Mouse (Mus musculus) MEL (cell line): ENCODE measurements around the gene Arhgef17. TPM values are rescaled to one million over a fixed set of nuclear protein-coding genes. Genes with fewer than 3 reads are reported as not detected.

Experiments used
- DNase-seq: peaks from one replicate; pipeline ENCODE4 v3.0.0; 2011; ENCODE audit warnings: low read depth, low spot score
- H3K27ac ChIP-seq: 2 replicates; pipeline ENCODE4 v1.5.1; 2012; ENCODE audit warnings: low read depth, mild to moderate bottlenecking, control low read depth, low read length, moderate library complexity; ENCODE audit not compliant: control insufficient read depth
- H3K27me3 ChIP-seq, 2 experiments: fragments of 150-350 bp in 1 of 2; sonication (generic) in 1 of 2; 2 replicates each; pipeline ENCODE4 v1.6.1; 2012; ENCODE audit warnings: low read length in 2 of 2, mild to moderate bottlenecking in 2 of 2, improper control_type of control experiment in 1 of 2, moderate library complexity in 1 of 2; ENCODE audit not compliant: insufficient read depth in 2 of 2, control insufficient read depth in 1 of 2
- H3K36me3 ChIP-seq, 2 experiments: 2 replicates each; pipeline ENCODE4 v1.6.1; 2012 to 2014; ENCODE audit warnings: low read length in 2 of 2, improper control_type of control experiment in 1 of 2, inconsistent platforms in 1 of 2, mild to moderate bottlenecking in 1 of 2; ENCODE audit not compliant: insufficient read depth in 2 of 2, control insufficient read depth in 1 of 2
- H3K4me1 ChIP-seq, 2 experiments: fragments of 150-350 bp in 1 of 2; sonication (generic) in 1 of 2; 2 replicates each; pipeline ENCODE4 v1.6.1; 2012; ENCODE audit warnings: low read length in 2 of 2, improper control_type of control experiment in 1 of 2, mild to moderate bottlenecking in 1 of 2; ENCODE audit not compliant: insufficient read depth in 2 of 2, control insufficient read depth in 1 of 2
- H3K4me3 ChIP-seq, 2 experiments: fragments of 150-350 bp in 1 of 2; sonication (generic) in 1 of 2; 2 replicates each; pipeline ENCODE4 v1.5.1; 2012; ENCODE audit warnings: low read depth in 2 of 2, low read length in 2 of 2, mild to moderate bottlenecking in 2 of 2, moderate library complexity in 2 of 2, control low read depth in 1 of 2, improper control_type of control experiment in 1 of 2; ENCODE audit not compliant: control insufficient read depth in 1 of 2, insufficient read depth in 1 of 2
- H3K79me2 ChIP-seq: 2 replicates; pipeline ENCODE4 v1.6.1; 2012; ENCODE audit warnings: mild to moderate bottlenecking, low read length, moderate library complexity; ENCODE audit not compliant: control insufficient read depth, poor library complexity, insufficient read depth
- H3K9ac ChIP-seq: 2 replicates; pipeline ENCODE4 v1.6.1; 2012; ENCODE audit warnings: low read depth, mild to moderate bottlenecking, control low read depth, low read length, moderate library complexity; ENCODE audit not compliant: control insufficient read depth, poor library complexity, severe bottlenecking
- H3K9me3 ChIP-seq: fragments of 150-350 bp; sonication (generic); replicated peaks from 2 replicates; pipeline ENCODE4 v1.6.1; 2012; ENCODE audit warnings: mild to moderate bottlenecking, low read length, improper control_type of control experiment, moderate library complexity; ENCODE audit not compliant: insufficient read depth
- BHLHE40 ChIP-seq: IDR thresholded peaks from 2 replicates; pipeline ENCODE4 v1.6.1; 2012; ENCODE audit warnings: low read depth, mild to moderate bottlenecking, inconsistent platforms, low read length, improper control_type of control experiment, borderline replicate concordance
- CHD1 ChIP-seq: IDR thresholded peaks from 2 replicates; pipeline ENCODE4 v1.6.1; 2012; ENCODE audit warnings: low read depth, mild to moderate bottlenecking, inconsistent platforms, low read length, improper control_type of control experiment
- CTCF ChIP-seq, 3 experiments: IDR thresholded peaks in 2 of 3; conservative IDR thresholded peaks in 1 of 3; 2 replicates each; pipeline ENCODE4 v1.5.1; 2011 to 2012; ENCODE audit warnings: low read length in 3 of 3, low read depth in 2 of 3, mild to moderate bottlenecking in 2 of 3, improper control_type of control experiment in 1 of 3, inconsistent platforms in 1 of 3, mixed read lengths in 1 of 3, moderate library complexity in 1 of 3; ENCODE audit not compliant: control insufficient read depth in 1 of 3, insufficient read depth in 1 of 3, poor library complexity in 1 of 3, severe bottlenecking in 1 of 3
- E2F4 ChIP-seq: IDR thresholded peaks from 2 replicates; pipeline ENCODE4 v1.6.1; 2011; ENCODE audit warnings: low read depth, low read length, improper control_type of control experiment, borderline replicate concordance
- ELF1 ChIP-seq: IDR thresholded peaks from 2 replicates; pipeline ENCODE4 v1.6.1; 2014; ENCODE audit warnings: low read depth, mild to moderate bottlenecking, inconsistent platforms, low read length, improper control_type of control experiment, moderate library complexity
- EP300 ChIP-seq, 2 experiments: IDR thresholded peaks; 2 replicates each; pipeline ENCODE4 v1.6.1; 2011; ENCODE audit warnings: improper control_type of control experiment in 2 of 2, low read length in 2 of 2, low read depth in 1 of 2, mild to moderate bottlenecking in 1 of 2
- ETS1 ChIP-seq: IDR thresholded peaks from 2 replicates; pipeline ENCODE4 v1.6.1; 2012; ENCODE audit warnings: low read depth, mild to moderate bottlenecking, inconsistent platforms, low read length, improper control_type of control experiment, moderate library complexity
- GATA1 ChIP-seq: IDR thresholded peaks from 2 replicates; pipeline ENCODE4 v1.6.1; 2011; ENCODE audit warnings: low read depth, low read length, improper control_type of control experiment
- HCFC1 ChIP-seq: IDR thresholded peaks from 2 replicates; pipeline ENCODE4 v1.6.1; 2012; ENCODE audit warnings: low read depth, mild to moderate bottlenecking, inconsistent platforms, low read length, improper control_type of control experiment, moderate library complexity
- JUND ChIP-seq: IDR thresholded peaks from 2 replicates; pipeline ENCODE4 v1.6.1; 2011; ENCODE audit warnings: low read depth, mild to moderate bottlenecking, improper control_type of control experiment, low read length
- KAT2A ChIP-seq: conservative IDR thresholded peaks from 2 replicates; pipeline ENCODE4 v1.6.1; 2012; ENCODE audit warnings: low read depth, low read length, improper control_type of control experiment, inconsistent platforms
- MAX ChIP-seq: IDR thresholded peaks from 2 replicates; pipeline ENCODE4 v1.6.1; 2011; ENCODE audit warnings: low read length, improper control_type of control experiment
- MAZ ChIP-seq: IDR thresholded peaks from 2 replicates; pipeline ENCODE4 v1.6.1; 2012; ENCODE audit warnings: low read depth, mild to moderate bottlenecking, inconsistent platforms, low read length, improper control_type of control experiment
- MEF2A ChIP-seq: IDR thresholded peaks from 2 replicates; pipeline ENCODE4 v1.6.1; 2014; ENCODE audit warnings: low read depth, mild to moderate bottlenecking, inconsistent platforms, low read length, improper control_type of control experiment; ENCODE audit not compliant: poor library complexity, insufficient replicate concordance, severe bottlenecking; ENCODE audit errors: extremely low read depth
- MYB ChIP-seq: IDR thresholded peaks from 2 replicates; pipeline ENCODE4 v1.6.1; 2011; ENCODE audit warnings: mild to moderate bottlenecking, low read depth, low read length, improper control_type of control experiment
- MYC ChIP-seq: IDR thresholded peaks from 2 replicates; pipeline ENCODE4 v1.6.1; 2011; ENCODE audit warnings: low read depth, mild to moderate bottlenecking, low read length, improper control_type of control experiment, moderate library complexity
- NELFE ChIP-seq: IDR thresholded peaks from 2 replicates; pipeline ENCODE4 v1.6.1; 2011; ENCODE audit warnings: low read depth, low read length, improper control_type of control experiment
- POLR2A ChIP-seq, 2 experiments: IDR thresholded peaks; 2 replicates each; pipeline ENCODE4 v1.6.1; 2011 to 2012; ENCODE audit warnings: low read length in 2 of 2, mild to moderate bottlenecking in 2 of 2, control low read depth in 1 of 2, improper control_type of control experiment in 1 of 2, low read depth in 1 of 2, moderate library complexity in 1 of 2; ENCODE audit not compliant: control insufficient read depth in 1 of 2, insufficient read depth in 1 of 2, poor library complexity in 1 of 2
- POLR2AphosphoS2 ChIP-seq: IDR thresholded peaks from 2 replicates; pipeline ENCODE4 v1.6.1; 2011; ENCODE audit warnings: low read length, improper control_type of control experiment
- POLR2AphosphoS5 ChIP-seq: IDR thresholded peaks from 2 replicates; pipeline ENCODE4 v1.6.1; 2012; ENCODE audit warnings: low read depth, borderline replicate concordance, mild to moderate bottlenecking, inconsistent platforms, low read length, moderate library complexity, mixed read lengths
- RAD21 ChIP-seq: IDR thresholded peaks from 2 replicates; pipeline ENCODE4 v1.6.1; 2011; ENCODE audit warnings: mild to moderate bottlenecking, low read depth, low read length, improper control_type of control experiment
- RCOR1 ChIP-seq: IDR thresholded peaks from 2 replicates; pipeline ENCODE4 v1.6.1; 2012; ENCODE audit warnings: low read depth, mild to moderate bottlenecking, inconsistent platforms, low read length, improper control_type of control experiment
- SIN3A ChIP-seq: IDR thresholded peaks from 2 replicates; pipeline ENCODE4 v1.6.1; 2012; ENCODE audit warnings: low read length, improper control_type of control experiment, inconsistent platforms
- SMC3 ChIP-seq: IDR thresholded peaks from 2 replicates; pipeline ENCODE4 v1.6.1; 2011; ENCODE audit warnings: low read depth, low read length, improper control_type of control experiment
- TAL1 ChIP-seq: IDR thresholded peaks from 2 replicates; pipeline ENCODE4 v1.6.1; 2012; ENCODE audit warnings: mild to moderate bottlenecking, inconsistent platforms, low read length, moderate library complexity, mixed read lengths
- TBP ChIP-seq: IDR thresholded peaks from 2 replicates; pipeline ENCODE4 v1.8.0; 2011; ENCODE audit warnings: low read depth, low read length, improper control_type of control experiment
- TCF12 ChIP-seq: IDR thresholded peaks from 2 replicates; pipeline ENCODE4 v1.6.1; 2014; ENCODE audit warnings: low read depth, mild to moderate bottlenecking, inconsistent platforms, low read length, improper control_type of control experiment, moderate library complexity
- UBTF ChIP-seq: IDR thresholded peaks from 2 replicates; pipeline ENCODE4 v1.6.1; 2012; ENCODE audit warnings: low read depth, mild to moderate bottlenecking, inconsistent platforms, low read length, improper control_type of control experiment, moderate library complexity, borderline replicate concordance; ENCODE audit not compliant: insufficient read depth
- USF1 ChIP-seq: IDR thresholded peaks from 2 replicates; pipeline ENCODE4 v1.6.1; 2014; ENCODE audit warnings: low read depth, mild to moderate bottlenecking, inconsistent platforms, low read length, improper control_type of control experiment, moderate library complexity
- USF2 ChIP-seq, 2 experiments: IDR thresholded peaks; 2 replicates each; pipeline ENCODE4 v1.6.1; 2011 to 2012; ENCODE audit warnings: improper control_type of control experiment in 2 of 2, low read length in 2 of 2, borderline replicate concordance in 1 of 2, inconsistent platforms in 1 of 2, low read depth in 1 of 2, mild to moderate bottlenecking in 1 of 2; ENCODE audit not compliant: insufficient read depth in 1 of 2
- ZC3H11A ChIP-seq: IDR thresholded peaks from 2 replicates; pipeline ENCODE4 v1.6.1; 2012; ENCODE audit warnings: low read depth, mild to moderate bottlenecking, inconsistent platforms, low read length, improper control_type of control experiment
- ZKSCAN1 ChIP-seq: IDR thresholded peaks from 2 replicates; pipeline ENCODE4 v1.6.1; 2012; ENCODE audit warnings: low read depth, mild to moderate bottlenecking, inconsistent platforms, low read length, improper control_type of control experiment, moderate library complexity
- ZNF384 ChIP-seq: IDR thresholded peaks from 2 replicates; pipeline ENCODE4 v1.6.1; 2012; ENCODE audit warnings: low read depth, mild to moderate bottlenecking, inconsistent platforms, low read length, improper control_type of control experiment
- polyA plus RNA-seq, 2 experiments: library from polyadenylated mRNA; stranded (reverse) in 1 of 2; unstranded in 1 of 2; fragments of >175 nt in 1 of 2; fragments of >200 nt in 1 of 2; gene quantifications; 2 replicates each; pipeline versions ENCODE4 v1.2.1 to v1.2.4; 2012; ENCODE audit warnings: low replicate concordance in 2 of 2, low read depth in 1 of 2; ENCODE audit not compliant: insufficient read length in 2 of 2, insufficient read depth in 1 of 2, missing spikeins in 1 of 2
- total RNA-seq: library from RNA; depleted of rRNA; stranded (reverse); fragments of 300-350 nt; gene quantifications from 2 replicates; pipeline ENCODE4 v1.2.3, GENCODE M21; 2012

Gene Arhgef17
- total and polyA plus RNA-seq, 3 experiments, result under 0.01 TPM; not detected in 2

DNA sequence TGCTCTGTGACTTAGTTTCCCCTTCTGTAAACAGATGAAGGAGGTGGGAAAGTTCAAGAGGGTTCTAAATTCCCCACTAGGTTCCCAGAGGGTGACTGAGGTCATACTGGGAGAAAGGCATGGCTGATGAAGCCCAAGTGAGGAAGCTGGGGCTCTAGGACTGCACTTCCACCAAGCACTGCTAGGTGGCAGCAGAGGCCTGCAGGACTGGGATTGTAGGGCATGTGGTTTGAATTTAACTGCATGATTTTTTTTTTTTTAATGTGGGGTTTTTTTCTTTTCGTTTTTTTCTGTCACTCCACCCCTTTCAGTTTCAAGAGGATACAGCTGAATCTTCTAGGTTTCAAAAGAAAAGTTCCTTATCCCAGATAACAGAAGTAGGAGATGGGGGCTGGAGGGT is 24.7 kb downstream of the Arhgef17 start:
- no peaks in the 10 kb centered on the region for H3K9me3 ChIP-seq
- H3K4me1 ChIP-seq, result no peaks in the 10 kb centered on the region
- no peaks in the 10 kb centered on the region; a peak in 1 of 4 replicates for H3K27me3 ChIP-seq
- no peaks in the 10 kb centered on the region for H3K79me2 ChIP-seq
- peak; percentile 72 for DNase-seq
- TF ChIP-seq HCFC1 (no peak), ZKSCAN1 (0 out of 2 replicates have a peak, but pooled peaks have one; percentile 51), ZC3H11A (peak; percentile 52; the same call in 1 of the 2 replicates), SIN3A (no peak), NELFE (no peak), TCF12 (no peak), JUND (no peak), UBTF (no peak), ELF1 (no peak), CTCF (IDR thresholded peaks at IDR 0.05 in 2 of 3, conservative IDR thresholded peaks at IDR 0.05 in 1 of 3; ENCODE audit: control insufficient read depth in 1 of 3, insufficient read depth in 1 of 3, low read depth in 2 of 3, low read length in 3 of 3, poor library complexity in 1 of 3, severe bottlenecking in 1 of 3) (peak; percentile 87 to 95 (median 90)), MAX (no peak; the same call in 1 of the 2 replicates), CHD1 (no peak), SMC3 (peak; percentile 72), POLR2A (IDR thresholded peaks at IDR 0.05; ENCODE audit: control insufficient read depth in 1 of 2, insufficient read depth in 1 of 2, low read depth in 1 of 2, low read length in 2 of 2, poor library complexity in 1 of 2) (no peak), BHLHE40 (no peak), POLR2AphosphoS5 (no peak), E2F4 (no peak), ZNF384 (peak; percentile 92), MEF2A (no peak), MYC (peak; percentile 66; the same call in 1 of the 2 replicates), TBP (no peak), MAZ (no peak), USF1 (no peak), GATA1 (no peak), EP300 (IDR thresholded peaks at IDR 0.05; ENCODE audit: low read depth in 1 of 2, low read length in 2 of 2) (no peak), RCOR1 (no peak), RAD21 (peak; percentile 93), TAL1 (no peak), MYB (no peak), POLR2AphosphoS2 (no peak), ETS1 (no peak), USF2 (IDR thresholded peaks at IDR 0.05; ENCODE audit: borderline replicate concordance in 1 of 2, insufficient read depth in 1 of 2, low read depth in 1 of 2, low read length in 2 of 2) (no peak), KAT2A (no peak)
- no peak overlapping the region for H3K4me3 ChIP-seq
- no peak overlapping the region for H3K27ac ChIP-seq
- H3K36me3 ChIP-seq, result no peaks in the 10 kb centered on the region
- no peak overlapping the region for H3K9ac ChIP-seq
